Mouse (Mus musculus): ENCODE data around the gene Ctbp2. TPM values are rescaled to one million over a fixed set of nuclear protein-coding genes. Genes with fewer than 3 reads are reported as not detected.

Gene Ctbp2
- total RNA-seq, 1 experiment from 2014 or later = 13.8 TPM

DNA sequence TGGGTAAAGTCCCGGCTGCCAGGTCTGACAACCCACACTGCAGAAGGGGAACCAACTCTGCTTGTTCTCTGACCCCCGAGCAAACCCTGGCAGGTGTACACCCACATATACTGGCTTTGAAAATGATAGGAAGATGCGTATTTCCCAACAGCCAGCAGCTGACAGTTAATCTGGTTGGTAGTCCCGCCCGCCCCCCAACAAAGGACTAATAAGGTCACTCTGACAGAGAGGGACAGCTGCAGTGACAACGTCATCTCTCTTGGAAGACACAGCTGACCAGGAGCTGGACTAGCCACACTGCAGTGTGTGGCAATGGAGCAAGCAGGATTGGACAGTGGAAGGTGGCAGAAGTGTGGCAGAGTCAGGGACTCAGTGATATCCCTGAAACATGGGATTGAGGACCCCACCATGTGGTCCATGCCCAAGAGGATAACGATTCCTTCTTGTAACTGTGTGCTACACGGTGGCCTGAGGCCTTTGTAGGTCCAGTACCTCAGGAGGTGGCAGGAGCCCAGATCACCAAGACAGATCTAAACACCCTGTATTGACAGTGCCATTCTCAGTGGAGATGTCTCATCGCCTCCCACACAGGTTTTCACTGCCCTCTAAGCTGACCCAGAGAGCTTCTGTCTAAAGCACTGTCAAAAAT, 131.1 kb downstream of the Ctbp2 start:
- ATAC-seq (ENCODE audit: extremely low read depth, insufficient number of reproducible peaks, low FRiP score, poor library complexity, severe bottlenecking) = no peak

DNA sequence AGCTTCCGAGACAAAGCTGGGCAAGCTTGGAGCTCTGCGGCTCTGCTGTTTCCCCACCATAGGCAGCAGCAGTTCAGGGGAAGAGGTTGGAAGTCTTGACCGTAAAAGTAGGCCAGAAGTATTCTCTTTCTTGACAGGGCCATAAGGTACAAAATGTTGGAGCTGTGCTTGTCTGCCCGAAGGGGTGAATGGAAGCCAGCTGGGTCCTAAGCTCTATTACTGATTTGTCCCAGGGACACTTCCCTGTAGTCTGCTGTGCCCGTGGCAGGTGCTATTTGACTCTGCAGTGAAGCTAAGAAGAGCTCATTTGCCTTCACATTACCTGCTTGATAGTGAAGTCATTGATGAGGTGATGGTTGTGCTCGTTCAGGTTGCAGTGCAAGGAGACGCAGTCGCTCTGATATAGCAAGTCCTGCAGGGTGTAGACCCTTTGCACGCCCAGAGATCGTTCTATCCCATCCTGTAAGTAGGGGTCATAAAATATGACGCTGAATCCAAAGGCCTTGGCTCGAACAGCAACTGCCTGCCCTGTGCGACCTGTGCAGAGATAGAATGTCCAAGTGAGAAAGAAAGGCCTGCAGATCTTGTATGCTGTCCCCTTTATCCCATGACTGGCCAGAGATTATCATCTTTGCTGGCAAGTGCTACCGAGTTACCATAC, 132.8 kb downstream of the Ctbp2 start:
- no peak for ATAC-seq (ENCODE audit: extremely low read depth, insufficient number of reproducible peaks, low FRiP score, poor library complexity, severe bottlenecking)

DNA sequence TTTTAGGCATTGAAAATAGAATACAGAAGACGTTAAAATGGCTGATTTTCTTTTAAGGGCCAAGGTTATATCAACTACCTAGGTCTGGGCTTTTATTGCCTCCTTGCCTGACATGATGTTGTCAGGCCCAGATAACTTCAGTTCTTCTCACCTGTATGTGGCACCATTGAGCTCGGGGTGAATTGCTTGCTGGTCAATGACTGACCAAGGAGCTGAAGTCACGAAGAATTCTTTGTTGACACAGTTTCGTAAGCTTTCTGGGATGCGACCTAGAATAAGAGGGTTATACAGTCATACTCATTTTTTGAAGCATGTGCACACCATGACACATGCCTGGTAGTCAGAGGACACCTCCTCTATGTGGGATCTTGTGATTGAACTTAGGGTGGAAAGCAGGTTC, 134.3 kb downstream of the Ctbp2 start:
- no peak for ATAC-seq (ENCODE audit: extremely low read depth, insufficient number of reproducible peaks, low FRiP score, poor library complexity, severe bottlenecking)

DNA sequence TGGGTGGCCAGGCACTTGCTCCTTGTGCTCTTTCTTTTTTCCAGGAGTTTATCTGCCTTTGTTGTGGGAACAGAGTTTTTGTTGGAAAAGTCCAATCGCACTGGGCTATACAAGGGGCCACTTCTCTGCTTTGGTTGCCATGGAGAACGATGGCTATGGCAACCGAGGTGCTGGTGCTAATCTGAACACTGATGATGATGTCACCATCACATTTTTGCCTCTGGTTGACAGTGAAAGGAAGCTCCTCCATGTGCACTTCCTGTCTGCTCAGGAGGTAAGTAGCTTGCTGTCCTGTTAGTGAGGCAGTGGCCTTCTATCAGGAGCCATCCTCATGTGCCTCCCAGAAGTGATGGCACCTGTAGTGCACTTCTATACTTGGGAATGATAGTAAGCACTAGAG, 141.5 kb downstream of the Ctbp2 start:
- ATAC-seq (ENCODE audit: extremely low read depth, insufficient number of reproducible peaks, low FRiP score, poor library complexity, severe bottlenecking) = no peak

DNA sequence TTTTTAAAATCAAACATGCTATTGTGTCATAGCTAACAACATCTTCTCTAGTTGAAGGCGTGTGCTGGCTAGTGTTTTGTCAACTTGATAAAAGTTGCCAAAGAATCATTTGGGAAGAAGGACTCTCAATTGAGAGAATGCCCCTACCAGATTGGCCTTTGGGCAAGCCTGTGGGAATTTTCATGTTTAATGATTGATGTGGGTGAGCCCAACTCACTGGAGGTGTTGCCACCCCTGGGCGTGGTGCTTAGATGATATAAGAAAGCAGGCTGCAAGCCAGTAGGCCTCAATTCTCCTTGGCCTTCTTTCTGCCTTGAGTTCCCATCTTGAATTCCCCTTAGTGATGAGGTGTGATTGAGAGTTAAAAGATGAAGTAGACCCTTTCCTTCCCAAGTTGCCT, 146.2 kb downstream of the Ctbp2 start:
- ATAC-seq (ENCODE audit: extremely low read depth, insufficient number of reproducible peaks, low FRiP score, poor library complexity, severe bottlenecking) = no peak

DNA sequence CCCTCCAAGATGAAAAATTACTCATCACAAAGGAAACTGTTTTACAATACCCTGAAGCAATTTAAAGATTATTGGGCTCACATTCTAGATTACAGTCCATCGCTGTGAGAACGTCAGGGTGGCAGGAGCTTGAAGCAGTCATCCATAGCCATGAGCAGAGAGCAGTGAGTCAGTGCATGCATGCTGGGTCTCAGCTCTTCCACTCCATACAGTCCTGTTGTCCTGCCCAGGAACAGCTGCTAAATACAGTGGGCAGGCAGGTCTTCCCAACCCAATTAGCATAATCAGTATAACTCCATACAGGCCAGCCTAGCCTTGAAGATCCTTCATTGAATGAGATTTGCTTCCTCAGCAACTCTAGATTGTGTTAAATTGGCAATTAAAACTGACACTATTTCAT, 148.1 kb downstream of the Ctbp2 start:
- ATAC-seq (ENCODE audit: extremely low read depth, insufficient number of reproducible peaks, low FRiP score, poor library complexity, severe bottlenecking) = no peak

DNA sequence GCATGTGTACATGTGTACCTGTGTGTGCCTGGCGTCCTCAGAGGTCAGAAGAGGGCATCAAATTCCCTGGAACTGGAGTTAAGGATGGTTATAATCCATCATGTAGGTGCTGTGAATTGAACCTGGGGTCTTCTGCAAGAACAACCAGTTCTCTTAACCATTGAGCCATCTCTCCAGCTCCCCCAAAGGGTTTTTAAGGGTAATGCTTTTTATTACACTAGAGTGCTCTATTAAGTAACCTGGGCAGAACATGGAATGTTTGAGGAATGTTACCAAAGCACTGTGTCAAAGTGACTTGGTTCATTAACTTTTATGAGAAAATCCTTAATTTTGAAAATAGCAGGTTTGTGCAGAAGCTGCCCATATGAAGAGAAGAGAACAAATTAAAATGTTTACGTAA, 152.1 kb downstream of the Ctbp2 start:
- no peak for ATAC-seq (ENCODE audit: extremely low read depth, insufficient number of reproducible peaks, low FRiP score, poor library complexity, severe bottlenecking)

DNA sequence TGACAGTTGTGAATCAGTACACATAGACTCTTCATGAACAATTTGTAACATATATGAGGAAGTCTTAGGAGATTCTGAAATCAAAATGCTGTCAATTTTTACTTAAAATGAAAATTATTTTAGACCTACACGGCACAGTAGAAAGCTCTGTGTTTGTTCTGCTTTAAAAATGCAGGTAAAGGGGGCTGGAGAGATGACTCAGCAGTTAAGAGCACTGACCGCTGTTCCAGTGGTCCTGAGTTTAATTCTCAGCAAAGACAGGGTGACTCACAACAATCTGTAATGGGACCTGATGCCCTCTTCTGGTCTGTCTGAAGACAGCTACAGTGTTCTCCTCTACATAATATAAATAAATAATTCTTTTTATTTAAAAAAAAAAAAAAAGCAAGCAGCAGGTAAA, 158.4 kb downstream of the Ctbp2 start:
- no peak for ATAC-seq (ENCODE audit: extremely low read depth, insufficient number of reproducible peaks, low FRiP score, poor library complexity, severe bottlenecking)

DNA sequence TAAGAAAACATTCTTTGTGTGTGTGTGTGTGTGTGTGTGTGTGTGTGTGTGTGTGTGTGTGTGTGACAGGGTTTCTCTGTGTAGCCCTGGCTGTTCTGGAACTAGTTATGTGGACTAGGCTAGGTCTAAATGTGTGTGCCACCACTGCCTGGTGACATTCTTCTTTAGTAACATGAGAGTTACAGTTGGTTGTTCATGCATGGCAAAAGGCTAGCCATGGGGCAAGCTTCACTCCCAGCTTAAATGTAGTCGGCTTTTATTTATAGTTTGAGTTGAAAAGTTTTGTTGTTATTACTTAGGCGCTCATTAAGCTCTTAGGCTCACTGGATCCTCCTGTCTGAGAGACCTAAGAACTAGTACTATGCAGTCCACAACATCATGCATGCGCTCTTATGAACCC, 159.8 kb downstream of the Ctbp2 start:
- ATAC-seq (ENCODE audit: extremely low read depth, insufficient number of reproducible peaks, low FRiP score, poor library complexity, severe bottlenecking) = no peak

DNA sequence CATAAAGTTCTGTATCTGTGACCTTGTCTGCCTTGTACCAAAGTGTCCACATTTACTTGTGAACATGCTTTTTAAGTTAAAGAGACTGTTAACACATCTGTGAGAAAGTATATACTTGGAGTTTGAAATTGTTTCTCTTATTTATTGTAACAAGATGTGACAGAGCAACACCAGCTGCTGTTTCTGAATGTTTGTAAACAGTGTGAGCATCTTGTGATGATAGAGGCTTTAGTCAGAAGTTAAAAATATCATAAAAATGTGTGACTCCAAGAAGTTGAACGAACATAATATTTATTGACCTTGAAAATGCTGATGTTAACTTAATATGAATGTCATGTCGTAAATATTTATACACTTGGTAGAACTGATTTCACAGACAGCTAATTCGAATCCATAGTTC, 173.5 kb downstream of the Ctbp2 start:
- no peak for ATAC-seq (ENCODE audit: extremely low read depth, insufficient number of reproducible peaks, low FRiP score, poor library complexity, severe bottlenecking)

DNA sequence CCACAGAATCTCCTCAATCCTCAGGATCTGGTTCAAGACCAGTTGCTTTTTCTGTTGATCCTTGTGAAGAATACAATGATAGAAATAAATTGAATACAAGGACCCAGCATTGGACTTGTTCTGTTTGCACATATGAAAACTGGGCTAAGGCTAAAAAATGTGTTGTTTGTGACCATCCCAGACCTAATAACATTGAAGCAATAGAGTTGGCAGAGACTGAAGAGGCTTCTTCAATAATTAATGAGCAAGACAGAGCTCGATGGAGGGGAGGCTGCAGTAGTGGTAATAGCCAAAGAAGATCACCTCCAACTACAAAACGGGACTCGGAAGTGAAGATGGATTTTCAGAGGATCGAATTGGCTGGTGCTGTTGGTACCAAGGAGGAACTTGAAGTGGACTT, 174.2 kb downstream of the Ctbp2 start:
- no peak for ATAC-seq (ENCODE audit: extremely low read depth, insufficient number of reproducible peaks, low FRiP score, poor library complexity, severe bottlenecking)

DNA sequence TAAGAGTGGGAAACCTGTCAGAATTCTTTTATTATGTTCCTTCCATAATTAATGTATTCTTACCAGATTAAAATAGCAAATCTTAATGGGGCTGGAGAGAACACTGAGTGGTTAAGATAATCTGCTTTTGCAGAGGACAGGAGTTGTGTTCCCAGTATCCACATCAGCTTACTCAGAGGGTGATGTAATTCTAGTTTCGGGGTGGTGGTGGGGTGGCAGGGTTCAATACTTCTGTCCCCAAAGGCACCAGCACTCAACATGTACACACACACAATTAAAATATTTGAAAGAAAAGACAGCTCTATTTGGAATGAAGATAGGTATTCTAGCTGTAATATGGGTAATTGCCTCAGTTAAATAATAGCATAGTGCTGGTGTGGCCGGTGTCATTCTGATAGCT, 183.6 kb downstream of the Ctbp2 start:
- no peak for ATAC-seq (ENCODE audit: extremely low read depth, insufficient number of reproducible peaks, low FRiP score, poor library complexity, severe bottlenecking)

DNA sequence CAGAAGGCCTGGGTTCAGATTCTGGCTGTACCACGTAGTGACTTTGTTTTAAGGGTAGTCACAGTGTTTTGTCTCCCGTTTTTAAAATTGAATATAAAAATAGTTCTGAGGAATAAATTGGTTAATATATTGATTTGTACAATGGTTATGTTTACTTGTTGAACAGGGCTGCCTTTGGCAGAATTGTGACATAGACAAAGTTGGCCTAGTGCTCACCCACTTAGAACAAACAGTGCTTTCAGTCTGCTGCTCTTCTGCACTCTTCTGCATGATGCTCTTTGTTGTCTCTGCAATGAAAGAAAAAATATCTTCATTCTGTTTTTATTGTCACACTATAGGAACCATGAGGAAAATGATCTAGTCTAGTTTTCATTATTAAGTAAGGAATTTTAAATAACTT, 185.0 kb downstream of the Ctbp2 start:
- no peak for ATAC-seq (ENCODE audit: extremely low read depth, insufficient number of reproducible peaks, low FRiP score, poor library complexity, severe bottlenecking)

Other genes starting within 250 kb of the Ctbp2 start
- 65.3 and 71.2 TPM in 2 replicates for gene Zranb1, start 193.2 kb downstream of the Ctbp2 start, total RNA-seq (2017)
- gene Fgfr2, start 1.0 kb downstream of the Ctbp2 start, total RNA-seq (2017) = not detected in 2 replicates

Measured in neutrophil, adult 5-6 weeks (primary cell).